Mouse (Mus musculus) kidney, embryonic 14.5 days (tissue): ENCODE data around the gene Megf11. TPM values are rescaled to one million over a fixed set of nuclear protein-coding genes. Genes with fewer than 3 reads are reported as not detected.

Source experiments
- ATAC-seq: fragments of 200-750 bp; cut with Nextera tagmentation; 2 replicates; pipeline ENCODE4 v1.8.0; 2017; ENCODE audit warnings: moderate number of reproducible peaks, mild to moderate bottlenecking, moderate TSS enrichment, moderate library complexity; ENCODE audit not compliant: low FRiP score, low TSS enrichment
- H3K27ac ChIP-seq: fragments of 300-500 bp; sonication (generic); 2 replicates; pipeline ENCODE4 v1.5.1; 2014; ENCODE audit warnings: low read depth, mild to moderate bottlenecking, low read length, moderate library complexity, mixed read lengths
- H3K27me3 ChIP-seq: fragments of 300-500 bp; sonication (generic); 2 replicates; pipeline ENCODE4 v1.6.1; 2014; ENCODE audit warnings: mild to moderate bottlenecking, low read length; ENCODE audit not compliant: control insufficient read depth, insufficient read depth
- H3K36me3 ChIP-seq: fragments of 300-500 bp; sonication (generic); 2 replicates; pipeline ENCODE4 v1.6.1; 2014; ENCODE audit warnings: low read length, mixed read lengths; ENCODE audit not compliant: control insufficient read depth, insufficient read depth
- H3K4me1 ChIP-seq: fragments of 300-500 bp; sonication (generic); 2 replicates; pipeline ENCODE4 v1.6.1; 2014; ENCODE audit warnings: low read length, mixed read lengths; ENCODE audit not compliant: control insufficient read depth, insufficient read depth
- H3K4me2 ChIP-seq: fragments of 300-500 bp; sonication (generic); replicated peaks from 2 replicates; pipeline ENCODE4 v1.6.1; 2014; ENCODE audit warnings: low read depth, mild to moderate bottlenecking, low read length
- H3K4me3 ChIP-seq: fragments of 300-500 bp; sonication (generic); 2 replicates; pipeline ENCODE4 v1.5.1; 2014; ENCODE audit warnings: mild to moderate bottlenecking, low read length
- H3K9ac ChIP-seq: fragments of 300-500 bp; sonication (generic); 2 replicates; pipeline ENCODE4 v1.6.1; 2014; ENCODE audit warnings: low read depth, mild to moderate bottlenecking, low read length, moderate library complexity
- H3K9me3 ChIP-seq: fragments of 300-500 bp; sonication (generic); 2 replicates; pipeline ENCODE4 v1.6.1; 2016; ENCODE audit warnings: low read length; ENCODE audit not compliant: control insufficient read depth
- WGBS: fragments of 180-500 bp; shearing (Covaris S2); extraction: QIAGEN DNeasy Blood & Tissue Kit; methylation state at CpG from one replicate; pipeline ENCODE4 v1.1.7; 2014; 5-methylcytosine and 5-hydroxymethylcytosine counted together
- polyA plus RNA-seq: library from polyadenylated mRNA; unstranded; fragments of >200 nt; fragmentation: Nextera tagmentation; extraction: Ambion mirVana; gene quantifications from 2 replicates; pipeline ENCODE4 v1.2.1, GENCODE M21; 2014

Gene Megf11
- polyA plus RNA-seq, 1 experiment from 2014 or later: 3.7 TPM

- 51% methylated on average over 6 of the region's 6 CpGs for WGBS
- no peaks in the 10 kb centered on the region for H3K9me3 ChIP-seq
- no peak overlapping the region for H3K27ac ChIP-seq
- H3K4me3 ChIP-seq: no peak overlapping the region
- no peak for ATAC-seq
- peaks cover 8% of the 10 kb centered on the region; the same call in 1 of the 2 replicates for H3K4me1 ChIP-seq
- no peaks in the 10 kb centered on the region for H3K36me3 ChIP-seq
- H3K27me3 ChIP-seq: no peaks in the 10 kb centered on the region
- H3K9ac ChIP-seq: no peak overlapping the region
- no peak overlapping the region for H3K4me2 ChIP-seq
Observed at GRCm38 (mm10) chr9:64507207-64507517, 121.7 kb downstream of the Megf11 start.

- 18% methylated on average over 7 of the region's 7 CpGs for WGBS
- no peak overlapping the region for H3K9ac ChIP-seq
- no peaks in the 10 kb centered on the region for H3K27me3 ChIP-seq
- peaks cover 8% of the 10 kb centered on the region; the same call in 1 of the 2 replicates for H3K4me1 ChIP-seq
- no peak overlapping the region for H3K4me2 ChIP-seq
- no peak for ATAC-seq
- H3K27ac ChIP-seq: no peak overlapping the region
- no peaks in the 10 kb centered on the region for H3K9me3 ChIP-seq
- H3K4me3 ChIP-seq: no peak overlapping the region
- H3K36me3 ChIP-seq: no peaks in the 10 kb centered on the region
Observed at GRCm38 (mm10) chr9:64507995-64508394, 122.6 kb downstream of the Megf11 start.

GRCm38 (mm10) chr9:64514826-64515225, 129.4 kb downstream of the Megf11 start:
- H3K27ac ChIP-seq: no peak overlapping the region
- ATAC-seq: no peak
- H3K9ac ChIP-seq: no peak overlapping the region
- 63% methylated on average over 6 of the region's 6 CpGs for WGBS
- H3K27me3 ChIP-seq: 0 out of 2 replicates have a peak, but pooled peaks cover 4% of the 10 kb centered on the region
- H3K4me2 ChIP-seq: no peak overlapping the region
- H3K4me1 ChIP-seq: peaks cover 3% of the 10 kb centered on the region; the same call in 1 of the 2 replicates
- H3K36me3 ChIP-seq: no peaks in the 10 kb centered on the region
- H3K4me3 ChIP-seq: no peak overlapping the region
- no peaks in the 10 kb centered on the region for H3K9me3 ChIP-seq

- peaks cover 23% of the 10 kb centered on the region for H3K4me1 ChIP-seq
- no peak overlapping the region for H3K4me2 ChIP-seq
- ATAC-seq: no peak
- H3K9me3 ChIP-seq: no peaks in the 10 kb centered on the region
- no peak overlapping the region for H3K27ac ChIP-seq
- no peaks in the 10 kb centered on the region for H3K36me3 ChIP-seq
- WGBS: 59% methylated on average over 12 of the region's 12 CpGs
- no peak overlapping the region for H3K4me3 ChIP-seq
- H3K27me3 ChIP-seq: 0 out of 2 replicates have a peak, but pooled peaks cover 4% of the 10 kb centered on the region
- H3K9ac ChIP-seq: no peak overlapping the region
Observed at GRCm38 (mm10) chr9:64519921-64520746, 134.7 kb downstream of the Megf11 start.

- 55% methylated on average over 4 of the region's 4 CpGs for WGBS
- H3K4me3 ChIP-seq: no peak overlapping the region
Observed at GRCm38 (mm10) chr9:64520747-64521283, 135.4 kb downstream of the Megf11 start.

GRCm38 (mm10) chr9:64523264-64524045, 138.0 kb downstream of the Megf11 start:
- Histone ChIP-seq H3K9ac (no peak overlapping the region), H3K9me3 (no peaks in the 10 kb centered on the region), H3K4me2 (0 out of 2 replicates have a peak overlapping the region, but pooled peaks have one; percentile 0), H3K4me1 (peaks cover 23% of the 10 kb centered on the region), H3K4me3 (no peak overlapping the region), H3K27me3 (no peaks in the 10 kb centered on the region; the same call in 1 of the 2 replicates), H3K27ac (0 out of 2 replicates have a peak overlapping the region, but pooled peaks have one; percentile 44), H3K36me3 (no peaks in the 10 kb centered on the region)
- 11% methylated on average over 21 of the region's 21 CpGs for WGBS
- ATAC-seq: peak; percentile 76

More at GRCm38 (mm10) chr9:64520747-64521283, 135.4 kb downstream of the Megf11 start:
- Histone ChIP-seq H3K27me3 (0 out of 2 replicates have a peak, but pooled peaks cover 4% of the 10 kb centered on the region), H3K36me3 (no peaks in the 10 kb centered on the region), H3K9me3 (no peaks in the 10 kb centered on the region), H3K27ac (no peak overlapping the region), H3K4me2 (no peak overlapping the region), H3K9ac (no peak overlapping the region), H3K4me1 (peaks cover 23% of the 10 kb centered on the region)
- ATAC-seq: no peak

- Histone ChIP-seq H3K9me3 (no peaks in the 10 kb centered on the region), H3K4me1 (peaks cover 21% of the 10 kb centered on the region), H3K27me3 (no peaks in the 10 kb centered on the region; the same call in 1 of the 2 replicates), H3K4me3 (no peak overlapping the region), H3K27ac (no peak overlapping the region), H3K36me3 (no peaks in the 10 kb centered on the region), H3K9ac (no peak overlapping the region), H3K4me2 (no peak overlapping the region)
- 92% methylated on average over 7 of the region's 7 CpGs for WGBS
- ATAC-seq: no peak
Observed at GRCm38 (mm10) chr9:64528061-64528460, 142.6 kb downstream of the Megf11 start.

- ATAC-seq: no peak
- Histone ChIP-seq H3K4me3 (no peak overlapping the region), H3K4me2 (no peak overlapping the region), H3K9me3 (no peaks in the 10 kb centered on the region), H3K36me3 (no peaks in the 10 kb centered on the region), H3K4me1 (peaks cover 19% of the 10 kb centered on the region), H3K27me3 (no peaks in the 10 kb centered on the region; the same call in 1 of the 2 replicates), H3K9ac (no peak overlapping the region), H3K27ac (no peak overlapping the region)
- 62% methylated on average over 2 of the region's 2 CpGs for WGBS
Observed at GRCm38 (mm10) chr9:64528595-64528994, 143.2 kb downstream of the Megf11 start.
